Mouse (Mus musculus) regulatory T cell (primary cell): ENCODE results near the gene Cacna1c.

Experiments used
- in situ Hi-C: fragments of 300-600 bp; cut with MboI, MseI; formaldehyde crosslinking; loops from one replicate; pipeline ENCODE4 v1.15.1; 2025; ENCODE audit warnings: high pct_unique_total_duplicates

Cacna1c gene

DNA sequence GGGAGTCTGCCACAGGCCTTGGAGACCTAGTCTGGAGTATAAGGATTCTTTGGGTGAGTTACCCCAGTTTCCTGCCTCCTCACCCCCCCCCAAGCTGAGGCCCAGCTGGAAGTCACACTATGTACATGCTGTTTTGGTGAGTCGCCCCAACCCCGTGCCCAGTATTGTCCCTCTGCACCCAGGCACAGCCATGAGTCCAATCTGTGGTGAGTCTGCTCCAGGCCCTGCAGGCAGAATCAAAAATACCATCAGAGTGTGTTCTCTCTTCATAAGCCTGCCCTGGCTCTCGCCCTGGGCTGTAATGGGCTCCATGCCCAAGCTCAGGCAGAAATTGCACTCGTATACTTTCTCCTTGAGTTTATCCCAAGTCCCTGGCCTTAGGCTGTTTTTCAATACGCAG lies 374.7 kb downstream of the Cacna1c start:
- in situ Hi-C loops: no loop called here

GRCm38 (mm10) chr6:118819657-118820056 lies 376.6 kb downstream of the Cacna1c start:
- in situ Hi-C loops: no loop called here

DNA sequence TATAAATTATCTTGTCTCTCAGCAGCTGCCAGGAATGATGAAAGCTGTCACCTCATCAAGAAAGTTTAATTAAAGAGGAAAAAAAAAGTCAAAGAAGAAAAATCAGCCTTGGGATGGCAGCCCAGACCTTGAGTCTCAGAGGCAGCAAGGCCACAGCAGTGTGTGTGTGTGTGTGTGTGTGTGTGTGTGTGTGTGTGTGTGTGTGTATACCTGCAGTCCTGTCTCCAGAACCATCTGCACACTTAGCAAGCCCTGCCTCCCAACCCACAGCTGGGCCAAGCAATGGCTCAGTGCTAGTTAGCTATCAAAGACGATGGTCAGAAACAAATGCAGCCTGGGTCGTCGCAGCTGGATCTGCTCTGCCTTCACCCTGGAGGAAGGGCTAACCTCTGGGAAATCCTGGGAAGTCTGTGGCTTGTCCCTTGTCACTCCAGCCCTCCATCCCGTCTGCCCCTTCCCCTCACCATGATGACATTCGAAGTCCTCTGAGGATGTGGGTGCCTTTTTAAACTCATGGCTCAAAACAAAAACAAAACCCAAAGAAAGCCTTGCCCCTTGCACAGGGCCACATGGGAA lies 378.2 kb downstream of the Cacna1c start:
- in situ Hi-C loops: no loop called here

- in situ Hi-C loops: no loop called here
These were observed 380.0 kb downstream of the Cacna1c start for GRCm38 (mm10) chr6:118816253-118816652.

GRCm38 (mm10) chr6:118812556-118812955 lies 383.7 kb downstream of the Cacna1c start:
- in situ Hi-C loops: no loop called here

DNA sequence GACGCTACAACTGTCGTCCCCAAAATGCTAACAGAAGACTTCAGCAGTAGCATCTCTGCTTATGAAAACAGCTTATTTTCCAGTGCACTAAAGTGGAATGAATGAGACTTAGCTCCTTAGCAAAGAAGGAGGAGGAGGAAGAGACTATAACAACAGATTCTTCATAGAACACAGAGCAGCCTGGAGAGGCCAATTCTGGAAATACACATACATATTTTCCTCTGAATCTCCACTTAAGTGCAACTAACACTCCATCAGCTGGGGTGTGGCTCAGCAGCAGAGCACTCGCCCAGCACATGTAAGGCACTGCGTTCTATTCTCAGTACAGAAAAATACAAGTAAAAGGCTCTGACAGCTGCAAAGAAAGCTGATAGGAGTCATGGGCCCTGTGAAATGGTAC lies 384.2 kb downstream of the Cacna1c start:
- in situ Hi-C loops: no loop called here

- in situ Hi-C loops: no loop called here
These were observed 385.4 kb downstream of the Cacna1c start for GRCm38 (mm10) chr6:118810834-118811233.

GRCm38 (mm10) chr6:118805139-118805538 lies 391.1 kb downstream of the Cacna1c start:
- in situ Hi-C loops: no loop called here

GRCm38 (mm10) chr6:118802286-118802685 lies 393.9 kb downstream of the Cacna1c start:
- in situ Hi-C loops: no loop called here

DNA sequence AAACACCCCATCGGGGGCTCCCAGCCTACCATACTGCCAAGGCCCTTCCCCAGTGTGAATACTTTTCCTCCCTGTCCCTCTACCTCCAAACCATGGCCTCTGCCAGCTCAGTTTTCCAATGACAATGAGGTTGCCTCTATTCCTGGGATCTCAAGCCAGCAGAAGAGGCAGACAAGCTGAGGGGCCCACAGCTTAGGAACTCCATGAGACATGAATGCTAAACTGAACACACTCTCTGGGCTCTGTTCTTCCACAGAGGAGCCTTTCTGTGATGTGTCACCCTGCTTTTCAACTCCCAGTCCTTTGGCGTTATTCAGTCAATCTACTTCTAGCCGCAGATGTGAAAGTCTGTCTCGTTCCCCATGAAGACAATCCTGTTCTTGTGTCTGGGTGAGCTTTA lies 399.8 kb downstream of the Cacna1c start:
- in situ Hi-C loops: no loop called here

DNA sequence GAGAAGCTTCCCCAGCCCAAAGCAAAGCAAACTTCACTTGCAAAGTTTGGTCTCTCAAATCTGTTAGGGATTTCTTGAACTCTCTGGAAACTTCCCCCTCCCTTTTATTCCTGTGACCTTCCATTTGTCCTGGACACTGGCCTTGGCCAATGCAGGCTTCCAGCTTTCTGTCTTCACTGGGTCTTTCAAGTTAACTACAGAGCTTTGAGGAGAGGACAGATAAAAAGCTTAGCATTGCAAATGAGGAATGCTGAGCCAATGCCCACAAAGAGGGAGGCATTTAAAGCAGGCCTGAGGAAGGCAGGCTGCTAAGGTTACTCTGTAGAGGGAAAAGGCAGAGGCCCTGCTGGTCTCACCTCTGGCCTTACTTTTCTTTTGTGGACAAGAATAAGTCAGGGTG lies 400.5 kb downstream of the Cacna1c start:
- in situ Hi-C loops: no loop called here

GRCm38 (mm10) chr6:118791921-118792368 lies 404.3 kb downstream of the Cacna1c start:
- in situ Hi-C loops: no loop called here

DNA sequence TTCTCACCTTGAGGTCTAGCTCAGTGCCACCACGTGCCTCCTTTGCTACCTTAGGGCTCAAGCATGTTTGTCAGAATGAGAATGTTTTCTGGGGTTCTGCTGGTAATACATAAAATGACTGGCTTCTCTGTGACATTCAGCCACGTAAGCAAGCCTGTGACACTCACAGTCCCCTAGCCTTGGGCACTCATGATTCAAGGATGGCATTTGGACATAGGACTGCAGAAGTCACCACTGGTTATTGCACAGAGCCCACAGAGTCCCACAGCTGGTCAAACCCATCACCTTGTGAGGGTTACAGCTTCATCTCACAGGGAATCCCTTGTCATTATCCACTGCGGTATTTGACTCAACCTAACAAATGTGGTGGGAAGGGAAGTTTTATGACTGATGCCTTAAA lies 408.3 kb downstream of the Cacna1c start:
- in situ Hi-C loops: no loop called here

DNA sequence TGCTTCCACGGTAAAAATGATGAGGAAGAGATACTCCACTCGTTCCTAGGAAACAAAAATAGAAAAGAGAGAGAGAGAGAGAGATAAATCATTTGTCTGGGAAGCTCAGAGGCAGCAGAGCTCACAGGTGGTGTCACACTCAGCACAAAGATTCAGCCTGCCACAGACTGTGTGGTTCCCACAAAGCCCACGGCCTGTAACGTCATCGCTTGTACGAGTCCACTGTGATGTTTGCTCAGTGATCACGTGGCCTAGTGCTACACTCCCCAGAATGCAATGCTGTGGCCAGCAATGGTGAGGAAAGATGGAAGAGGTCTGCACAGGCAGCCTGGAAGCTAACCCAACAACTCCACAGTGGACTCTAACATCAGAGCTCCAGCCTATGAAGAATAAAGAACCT lies 415.9 kb downstream of the Cacna1c start:
- in situ Hi-C loops: no loop called here

- in situ Hi-C loops: loop anchor here (10.0 kb wide), 1 partner anchor 634 kb away; no protein-coding TSS in a partner anchor
These were observed 417.0 kb downstream of the Cacna1c start for GRCm38 (mm10) chr6:118779201-118779600.

- in situ Hi-C loops: loop anchor here (10.0 kb wide), 1 partner anchor 633 kb away; no protein-coding TSS in a partner anchor
These were observed 418.8 kb downstream of the Cacna1c start for GRCm38 (mm10) chr6:118777457-118777856.

DNA sequence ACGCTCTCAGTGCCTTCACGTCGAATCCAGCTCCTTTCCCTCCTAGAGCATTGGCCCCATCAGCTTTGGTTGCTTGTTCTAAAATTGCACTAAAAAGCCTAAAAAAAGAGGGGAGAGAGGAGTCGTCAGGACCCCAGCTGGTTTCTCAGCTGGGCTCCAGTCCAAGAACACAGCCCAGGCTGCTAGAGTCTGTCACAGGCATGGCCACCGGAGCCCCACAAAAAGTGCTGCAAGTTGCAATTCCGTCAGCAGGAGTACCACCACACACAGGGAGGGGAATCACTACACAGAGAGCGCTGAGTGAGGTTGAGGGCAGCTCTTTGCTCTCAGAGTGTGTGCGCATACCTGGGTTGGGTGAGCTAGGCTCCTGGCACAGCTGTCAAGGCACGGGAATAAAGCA lies 419.8 kb downstream of the Cacna1c start:
- in situ Hi-C loops: loop anchor here (10.0 kb wide), 1 partner anchor 632 kb away; no protein-coding TSS in a partner anchor

DNA sequence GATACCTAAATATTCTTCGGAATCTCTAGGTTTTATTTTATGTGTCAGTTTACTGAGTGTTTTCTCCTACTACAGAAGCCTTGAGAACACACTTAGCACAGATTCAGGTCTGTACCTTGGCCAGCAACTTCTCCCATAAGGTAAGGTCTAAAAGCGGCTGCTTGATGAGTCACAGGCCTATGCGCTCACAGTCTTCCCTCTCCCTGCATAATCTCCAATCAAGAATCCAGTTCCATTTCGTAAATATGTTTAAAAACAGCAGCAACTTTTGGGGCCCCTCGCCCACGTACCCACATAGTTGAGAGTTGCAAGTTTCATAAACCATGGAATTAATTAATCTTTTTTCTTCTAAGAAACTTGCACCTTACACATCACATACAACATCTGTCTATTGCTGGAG lies 423.6 kb downstream of the Cacna1c start:
- in situ Hi-C loops: loop anchor here (10.0 kb wide), 1 partner anchor 628 kb away; no protein-coding TSS in a partner anchor

DNA sequence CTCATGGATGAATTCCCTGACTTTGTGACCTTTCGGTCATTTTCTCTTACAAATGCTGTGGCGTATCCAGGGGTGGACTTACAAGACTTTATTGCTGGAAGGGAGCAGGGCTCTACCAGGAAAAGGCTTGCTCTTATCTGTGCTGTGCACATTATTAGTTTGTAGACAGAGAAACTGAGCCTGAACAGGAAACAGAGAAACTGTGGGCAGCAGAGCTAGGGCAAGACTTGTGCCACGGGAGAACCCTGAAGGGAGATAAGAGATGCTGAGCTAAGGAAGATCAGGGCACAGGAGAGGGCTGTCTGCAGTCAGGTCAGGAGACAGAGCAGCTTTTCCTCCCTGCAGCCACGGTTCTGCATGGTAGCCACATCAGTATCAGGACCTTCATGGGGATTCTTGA lies 425.1 kb downstream of the Cacna1c start:
- in situ Hi-C loops: loop anchor here (10.0 kb wide), 1 partner anchor 626 kb away; no protein-coding TSS in a partner anchor

DNA sequence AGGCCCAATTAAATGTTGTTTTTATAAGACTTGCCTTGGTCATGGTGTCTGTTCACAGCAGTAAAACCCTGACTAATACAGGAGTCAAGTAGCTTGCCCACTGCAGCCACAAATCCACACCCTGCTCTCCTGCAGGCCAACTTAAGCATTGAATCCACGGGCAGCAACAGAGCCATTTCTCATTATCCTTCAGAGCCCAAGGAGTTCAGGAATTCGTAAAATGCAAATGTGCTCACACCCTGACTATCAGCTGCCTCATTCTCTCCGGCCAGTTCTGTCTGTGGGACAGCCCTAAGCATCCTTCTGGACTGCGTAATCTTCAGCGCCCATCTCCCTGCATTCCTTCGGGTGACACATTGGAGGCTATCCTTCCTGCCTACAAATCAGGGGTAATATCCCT lies 425.8 kb downstream of the Cacna1c start:
- in situ Hi-C loops: loop anchor here (10.0 kb wide), 1 partner anchor 626 kb away; no protein-coding TSS in a partner anchor

- in situ Hi-C loops: loop anchor here (10.0 kb wide), 1 partner anchor 625 kb away; no protein-coding TSS in a partner anchor
These were observed 426.4 kb downstream of the Cacna1c start for GRCm38 (mm10) chr6:118769792-118770191.

DNA sequence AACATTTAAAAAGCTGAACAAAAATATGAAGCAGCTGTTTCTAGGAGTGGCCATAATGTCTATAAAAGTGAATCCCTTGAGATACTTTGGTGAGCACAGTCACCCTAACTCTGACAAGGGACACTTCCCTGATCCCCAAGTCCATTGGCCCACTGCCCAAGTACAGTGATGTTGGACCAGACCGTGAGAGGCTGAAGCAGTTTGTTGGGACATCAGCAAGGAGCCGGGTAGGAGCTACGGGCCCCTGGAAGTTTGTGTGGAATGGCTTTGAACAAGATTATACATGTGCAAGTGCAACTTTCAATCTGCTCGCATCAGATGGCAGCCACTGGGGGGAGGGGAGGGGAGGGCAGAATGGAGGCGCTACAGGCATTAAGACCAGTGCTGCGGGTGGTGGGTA lies 428.5 kb downstream of the Cacna1c start:
- in situ Hi-C loops: no loop called here

GRCm38 (mm10) chr6:118765261-118765660 lies 431.0 kb downstream of the Cacna1c start:
- in situ Hi-C loops: no loop called here

- in situ Hi-C loops: loop anchor here (10.0 kb wide), 1 partner anchor 496 kb away; no protein-coding TSS in a partner anchor
These were observed 437.2 kb downstream of the Cacna1c start for GRCm38 (mm10) chr6:118759015-118759414.
